Mouse (Mus musculus): ENCODE results near the gene Tesk1.

DNA sequence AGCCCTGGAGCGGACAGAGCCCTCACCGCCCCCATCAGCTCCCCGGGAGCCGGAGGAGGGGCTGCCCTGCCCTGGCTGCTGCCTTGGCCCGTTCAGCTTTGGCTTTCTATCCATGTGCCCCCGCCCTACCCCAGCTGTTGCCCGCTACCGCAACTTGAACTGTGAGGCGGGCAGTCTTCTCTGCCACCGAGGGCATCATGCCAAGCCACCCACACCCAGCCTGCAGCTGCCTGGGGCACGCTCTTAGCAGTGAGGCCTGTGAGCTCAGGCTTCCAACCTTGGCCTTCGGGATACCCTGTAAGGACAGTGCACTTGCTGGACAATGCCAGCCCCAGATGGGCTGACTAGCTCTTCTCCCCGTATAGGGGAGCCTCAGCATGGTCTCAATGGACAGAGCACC, 5.5 kb downstream of the Tesk1 start:
- TF ChIP-seq POLR2A (IDR thresholded peaks at IDR 0.05; ENCODE audit: borderline replicate concordance, low read depth, low read length) (no peak), CTCF (IDR thresholded peaks at IDR 0.05; ENCODE audit: low read depth, low read length) (no peak)

Measured in bone marrow macrophage, adult 2 months (primary cell).